Mouse (Mus musculus): ENCODE data around the gene Sumo2. TPM values are rescaled to one million over a fixed set of nuclear protein-coding genes. Genes with fewer than 3 reads are reported as not detected.
"Not testable (repeated sequence)": the region's sequence is repeated elsewhere in the genome, so short reads cannot be mapped to it uniquely, and the experiment has no call there.

Gene Sumo2
- polyA plus RNA-seq, 1 experiment from 2014 or later: 1,015 TPM

GRCm38 (mm10) chr11:115538045-115538444 is 2.0 kb upstream of the Sumo2 start:
- H3K9me3 ChIP-seq: no peaks in the 10 kb centered on the region
- no peak overlapping the region for H3K4me2 ChIP-seq
- H3K27ac ChIP-seq: no peak overlapping the region
- no peak for ATAC-seq (replicated peaks)
- 54% methylated on average over 2 of the region's 2 CpGs for WGBS
- no peak overlapping the region for H3K4me3 ChIP-seq
- H3K4me1 ChIP-seq: peaks cover 24% of the 10 kb centered on the region
- no peaks in the 10 kb centered on the region; the same call in 1 of the 2 replicates for H3K36me3 ChIP-seq (replicated peaks)
- H3K27me3 ChIP-seq (replicated peaks): no peaks in the 10 kb centered on the region
- H3K9ac ChIP-seq: no peak overlapping the region

DNA sequence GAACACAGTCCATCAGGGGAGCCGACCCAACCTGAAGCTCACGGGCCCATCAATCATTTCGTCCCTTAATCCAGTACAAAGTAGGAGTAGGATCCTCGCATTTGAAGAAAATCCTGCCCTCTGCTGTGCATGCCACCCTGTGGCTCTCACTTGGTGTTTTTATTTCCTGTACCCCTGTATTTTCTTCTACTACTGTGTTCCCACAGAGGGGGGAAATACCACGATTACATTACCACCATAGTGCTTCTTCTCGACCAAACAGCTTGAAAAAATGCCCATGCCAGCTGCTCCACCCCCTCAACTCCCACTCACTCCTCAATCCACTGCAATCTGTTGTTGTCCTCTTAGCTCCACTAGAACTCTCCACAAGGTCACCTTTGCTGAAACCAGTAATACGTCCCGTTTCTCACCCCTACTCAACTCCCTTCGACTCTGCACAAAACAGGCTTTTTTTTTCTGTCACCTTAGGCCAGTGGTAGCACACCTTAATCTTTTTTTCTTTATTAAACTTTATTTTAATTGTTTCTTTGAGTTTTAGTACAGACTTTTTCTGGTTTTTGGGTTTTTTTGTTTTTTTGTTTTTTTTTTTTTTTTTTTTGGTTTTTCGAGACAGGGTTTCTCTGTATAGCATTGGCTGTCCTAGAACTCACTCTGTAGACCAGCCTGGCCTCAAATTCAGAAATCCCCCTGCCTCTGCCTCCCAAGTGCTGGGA is 936 bp upstream of the Sumo2 start:
- H3K9me3 ChIP-seq: no peaks in the 10 kb centered on the region
- peak overlapping the region; percentile 73 for H3K4me2 ChIP-seq
- H3K27me3 ChIP-seq (replicated peaks): no peaks in the 10 kb centered on the region
- peaks cover under 1% of the 10 kb centered on the region; the same call in 1 of the 2 replicates for H3K36me3 ChIP-seq (replicated peaks)
- H3K4me1 ChIP-seq: peaks cover 24% of the 10 kb centered on the region
- peak overlapping the region; percentile 97 for H3K4me3 ChIP-seq
- WGBS: 79% methylated on average over 10 of the region's 10 CpGs
- H3K9ac ChIP-seq: no peak overlapping the region
- ATAC-seq (replicated peaks): 0 out of 2 replicates have a peak, but pooled peaks have one; percentile 19
- H3K27ac ChIP-seq: peak overlapping the region; percentile 100

- peak overlapping the region; percentile 95 for H3K9ac ChIP-seq
- H3K27ac ChIP-seq: peak overlapping the region; percentile 100
- H3K36me3 ChIP-seq (replicated peaks): peaks cover 3% of the 10 kb centered on the region; the same call in 1 of the 2 replicates
- peak overlapping the region; percentile 97 for H3K4me3 ChIP-seq
- H3K4me1 ChIP-seq: peaks cover 24% of the 10 kb centered on the region
- H3K9me3 ChIP-seq: no peaks in the 10 kb centered on the region
- ATAC-seq (replicated peaks): peak; percentile 77
- no peaks in the 10 kb centered on the region for H3K27me3 ChIP-seq (replicated peaks)
- 1% methylated on average over 79 of the region's 84 CpGs for WGBS
- H3K4me2 ChIP-seq: peak overlapping the region; percentile 73
Observed at GRCm38 (mm10) chr11:115535401-115536037, 557 bp downstream of the Sumo2 start.

GRCm38 (mm10) chr11:115534759-115535371 is 1.2 kb downstream of the Sumo2 start:
- Histone ChIP-seq H3K27me3 (replicated peaks) (no peaks in the 10 kb centered on the region), H3K36me3 (replicated peaks) (peaks cover 10% of the 10 kb centered on the region; the same call in 1 of the 2 replicates), H3K9me3 (no peaks in the 10 kb centered on the region), H3K9ac (peak overlapping the region; percentile 95), H3K4me2 (peak overlapping the region; percentile 73), H3K4me3 (peak overlapping the region; percentile 97), H3K27ac (peak overlapping the region; percentile 100), H3K4me1 (peaks cover 24% of the 10 kb centered on the region)
- WGBS: 10% methylated on average over 11 of the region's 11 CpGs
- no peak for ATAC-seq (replicated peaks)

DNA sequence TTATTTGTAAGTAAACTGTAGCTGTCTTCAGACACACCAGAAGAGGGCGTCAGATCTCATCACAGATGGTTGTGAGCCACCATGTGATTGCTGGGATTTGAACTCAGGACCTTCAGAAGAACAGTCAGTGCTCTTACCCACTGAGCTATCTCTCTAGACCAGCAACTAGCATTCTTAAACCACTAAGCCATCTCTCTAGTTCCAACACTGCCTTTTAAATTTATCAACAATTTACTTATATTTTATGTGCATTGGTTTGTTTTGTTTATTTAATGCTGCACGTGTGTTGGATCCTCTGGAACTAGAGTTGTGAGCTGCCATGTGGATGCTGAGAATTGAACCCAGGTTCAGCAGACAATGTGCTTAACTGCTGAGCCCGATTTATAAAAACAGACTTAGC is 9.6 kb downstream of the Sumo2 start:
- ATAC-seq (replicated peaks); H3K4me1 ChIP-seq; H3K4me2 ChIP-seq; H3K27me3 ChIP-seq (replicated peaks); H3K27ac ChIP-seq; H3K4me3 ChIP-seq; H3K9me3 ChIP-seq; H3K9ac ChIP-seq: not testable (repeated sequence)
- WGBS: 90% methylated on average over 3 of the region's 3 CpGs
- H3K36me3 ChIP-seq (replicated peaks): peaks cover 43% of the 10 kb centered on the region; the same call in 1 of the 2 replicates

GRCm38 (mm10) chr11:115522703-115523102 is 13.4 kb downstream of the Sumo2 start:
- H3K4me3 ChIP-seq: no peak overlapping the region
- H3K27me3 ChIP-seq (replicated peaks): no peaks in the 10 kb centered on the region
- no peak overlapping the region for H3K9ac ChIP-seq
- H3K4me1 ChIP-seq: no peaks in the 10 kb centered on the region
- H3K36me3 ChIP-seq (replicated peaks): peaks cover 29% of the 10 kb centered on the region; the same call in 1 of the 2 replicates
- 75% methylated on average over 2 of the region's 2 CpGs for WGBS
- H3K27ac ChIP-seq: no peak overlapping the region
- H3K4me2 ChIP-seq: no peak overlapping the region
- no peak for ATAC-seq (replicated peaks)
- no peaks in the 10 kb centered on the region for H3K9me3 ChIP-seq

- H3K4me1 ChIP-seq: no peaks in the 10 kb centered on the region
- H3K4me3 ChIP-seq: no peak overlapping the region
- ATAC-seq (replicated peaks): no peak
- peaks cover 29% of the 10 kb centered on the region; the same call in 1 of the 2 replicates for H3K36me3 ChIP-seq (replicated peaks)
- no peak overlapping the region for H3K27ac ChIP-seq
- 92% methylated on average over 2 of the region's 2 CpGs for WGBS
- no peaks in the 10 kb centered on the region for H3K9me3 ChIP-seq
- no peak overlapping the region for H3K4me2 ChIP-seq
- H3K9ac ChIP-seq: no peak overlapping the region
- H3K27me3 ChIP-seq (replicated peaks): no peaks in the 10 kb centered on the region
Observed at GRCm38 (mm10) chr11:115522238-115522637, 13.8 kb downstream of the Sumo2 start.

DNA sequence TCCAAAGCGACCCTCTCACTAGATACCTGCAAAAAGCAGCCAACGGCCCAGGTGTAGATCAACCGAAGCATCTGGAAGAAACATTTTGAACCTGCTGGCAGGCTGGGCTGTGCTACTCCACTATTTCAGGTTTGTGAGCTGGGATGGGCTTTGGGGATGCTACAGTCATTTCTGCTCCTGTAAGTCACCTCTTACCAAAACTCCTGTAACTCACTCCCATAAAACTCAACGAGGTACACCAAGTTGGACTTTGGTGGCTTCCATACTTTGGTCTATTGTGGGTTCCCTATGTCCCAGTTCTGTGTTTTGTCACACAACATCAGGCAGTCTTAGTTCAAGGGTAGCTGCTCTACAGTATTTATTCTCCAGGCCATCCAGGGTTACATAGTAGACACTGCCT is 15.0 kb downstream of the Sumo2 start:
- Histone ChIP-seq H3K9me3 (no peaks in the 10 kb centered on the region), H3K4me1 (no peaks in the 10 kb centered on the region), H3K9ac (no peak overlapping the region), H3K36me3 (replicated peaks) (peaks cover 21% of the 10 kb centered on the region; the same call in 1 of the 2 replicates), H3K27ac (no peak overlapping the region), H3K27me3 (replicated peaks) (no peaks in the 10 kb centered on the region), H3K4me2 (no peak overlapping the region), H3K4me3 (no peak overlapping the region)
- 91% methylated on average over 4 of the region's 4 CpGs for WGBS
- ATAC-seq (replicated peaks): no peak

GRCm38 (mm10) chr11:115520218-115520617 is 15.9 kb downstream of the Sumo2 start:
- no peaks in the 10 kb centered on the region for H3K9me3 ChIP-seq
- no peak overlapping the region for H3K4me2 ChIP-seq
- no peak overlapping the region for H3K27ac ChIP-seq
- H3K4me1 ChIP-seq: no peaks in the 10 kb centered on the region
- no peak for ATAC-seq (replicated peaks)
- H3K27me3 ChIP-seq (replicated peaks): no peaks in the 10 kb centered on the region
- H3K4me3 ChIP-seq: no peak overlapping the region
- H3K36me3 ChIP-seq (replicated peaks): peaks cover 14% of the 10 kb centered on the region; the same call in 1 of the 2 replicates
- 57% methylated on average over 2 of the region's 2 CpGs for WGBS
- no peak overlapping the region for H3K9ac ChIP-seq

GRCm38 (mm10) chr11:115519581-115519980 is 16.5 kb downstream of the Sumo2 start:
- ATAC-seq (replicated peaks): no peak
- Histone ChIP-seq H3K9ac (no peak overlapping the region), H3K27ac (no peak overlapping the region), H3K9me3 (no peaks in the 10 kb centered on the region), H3K4me3 (no peak overlapping the region), H3K36me3 (replicated peaks) (peaks cover 10% of the 10 kb centered on the region; the same call in 1 of the 2 replicates), H3K4me2 (no peak overlapping the region), H3K4me1 (no peaks in the 10 kb centered on the region), H3K27me3 (replicated peaks) (no peaks in the 10 kb centered on the region)
- 92% methylated on average over 3 of the region's 3 CpGs for WGBS

- H3K27ac ChIP-seq: no peak overlapping the region
- WGBS: 76% methylated on average over 9 of the region's 9 CpGs
- no peak overlapping the region for H3K4me2 ChIP-seq
- no peaks in the 10 kb centered on the region for H3K27me3 ChIP-seq (replicated peaks)
- no peak overlapping the region for H3K9ac ChIP-seq
- ATAC-seq (replicated peaks): no peak
- no peaks in the 10 kb centered on the region for H3K9me3 ChIP-seq
- peaks cover 10% of the 10 kb centered on the region; the same call in 1 of the 2 replicates for H3K36me3 ChIP-seq (replicated peaks)
- H3K4me3 ChIP-seq: no peak overlapping the region
- no peaks in the 10 kb centered on the region for H3K4me1 ChIP-seq
Observed at GRCm38 (mm10) chr11:115518693-115519092, 17.4 kb downstream of the Sumo2 start.

- WGBS: 85% methylated on average over 5 of the region's 5 CpGs
- Histone ChIP-seq H3K4me2 (no peak overlapping the region), H3K4me1 (peaks cover 1% of the 10 kb centered on the region), H3K27ac (no peak overlapping the region), H3K36me3 (replicated peaks) (peaks cover 3% of the 10 kb centered on the region; the same call in 1 of the 2 replicates), H3K9me3 (no peaks in the 10 kb centered on the region), H3K27me3 (replicated peaks) (no peaks in the 10 kb centered on the region), H3K4me3 (no peak overlapping the region), H3K9ac (no peak overlapping the region)
- ATAC-seq (replicated peaks): no peak
Observed at GRCm38 (mm10) chr11:115516942-115517341, 19.1 kb downstream of the Sumo2 start.
